Mouse (Mus musculus): Measurements from ENCODE around the gene Gm9803.

- TF ChIP-seq POLR2A (IDR thresholded peaks at IDR 0.05; ENCODE audit: control insufficient read depth, low read depth, low read length) (no peak), CTCF (IDR thresholded peaks at IDR 0.05; ENCODE audit: control insufficient read depth, insufficient read depth, insufficient replicate concordance, low read depth, low read length) (no peak)
These were observed 14.9 kb downstream of the Gm9803 start for GRCm38 (mm10) chr10:43538831-43539230.

Data from testis, adult 2 months (tissue).